Mouse (Mus musculus) MEL (cell line): ENCODE results near the gene Tbc1d5.

Experiments used
- E2F4 ChIP-seq: IDR thresholded peaks from 2 replicates; pipeline ENCODE4 v1.6.1; 2011; ENCODE audit warnings: low read depth, low read length, improper control_type of control experiment, borderline replicate concordance
- POLR2AphosphoS2 ChIP-seq: IDR thresholded peaks from 2 replicates; pipeline ENCODE4 v1.6.1; 2011; ENCODE audit warnings: low read length, improper control_type of control experiment
- ZNF384 ChIP-seq: IDR thresholded peaks from 2 replicates; pipeline ENCODE4 v1.6.1; 2012; ENCODE audit warnings: low read depth, mild to moderate bottlenecking, inconsistent platforms, low read length, improper control_type of control experiment

DNA sequence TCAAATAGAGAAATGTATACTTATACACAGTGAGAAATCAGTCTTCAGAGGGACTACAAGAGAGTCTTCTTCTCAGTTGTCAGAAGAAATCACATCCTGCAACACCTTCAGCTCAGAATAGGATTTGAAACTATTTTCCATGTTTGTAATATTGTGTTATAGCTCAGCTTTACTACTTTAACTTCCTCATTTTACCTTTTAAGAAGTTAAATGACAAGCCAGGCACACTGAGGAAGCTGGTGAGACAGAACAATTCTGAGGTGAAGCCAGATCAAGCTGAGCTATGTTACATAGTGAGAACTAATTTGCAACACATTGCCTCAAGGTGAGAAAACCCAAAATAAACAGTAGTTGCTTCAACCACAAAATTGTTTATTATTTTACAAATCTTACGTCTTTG, 135.3 kb downstream of the Tbc1d5 start:
- TF ChIP-seq POLR2AphosphoS2 (no peak), ZNF384 (no peak), E2F4 (no peak)
